Mouse (Mus musculus): ENCODE measurements around the gene Chadl. TPM values are rescaled to one million over a fixed set of nuclear protein-coding genes. Genes with fewer than 3 reads are reported as not detected.
"Not testable (repeated sequence)": the region's sequence is repeated elsewhere in the genome, so short reads cannot be mapped to it uniquely, and the experiment has no call there.

Gene Chadl
- total RNA-seq (2021) (1 to 10 TPM; 2.3 to 4.4 TPM), polyA plus RNA-seq (2012; rRNA removed) (32.2 and 38.7 TPM in 2 replicates)
- long read RNA-seq, partial matches to known transcripts, result 3 of 5 reads
- long read RNA-seq, other reads (novel, unspliced or antisense), result 0 of 5 reads

GRCm38 (mm10) chr15:81697175-81697574 lies at the start of gene Chadl:
Chadl (minus strand) TSS chr15:81697287.
- no peak for DNase-seq

GRCm38 (mm10) chr15:81745601-81746114 lies 48.6 kb upstream of the Chadl start:
- peak; percentile 66 for DNase-seq

GRCm38 (mm10) chr15:81744992-81745600 lies 48.0 kb upstream of the Chadl start, which contains the start of the genes Zc3h7b and Rangap1:
Zc3h7b (plus strand) TSS chr15:81745057.
Rangap1 (minus strand) TSS chr15:81745530.
- peak; percentile 91 for DNase-seq

GRCm38 (mm10) chr15:81742368-81742767 lies 45.3 kb upstream of the Chadl start:
- not testable (repeated sequence) for DNase-seq

- DNase-seq, result peak; percentile 34
Measured at GRCm38 (mm10) chr15:81739924-81740323, 42.8 kb upstream of the Chadl start.

- no peak for DNase-seq
Measured at GRCm38 (mm10) chr15:81739296-81739695, 42.2 kb upstream of the Chadl start.

- no peak for DNase-seq
Measured at GRCm38 (mm10) chr15:81735075-81735474, 38.0 kb upstream of the Chadl start.

- peak; percentile 99 for DNase-seq
Measured at GRCm38 (mm10) chr15:81729792-81730635, 32.9 kb upstream of the Chadl start.

GRCm38 (mm10) chr15:81729241-81729791 lies 32.2 kb upstream of the Chadl start:
- DNase-seq, result peak; percentile 60

- DNase-seq, result no peak
Measured at GRCm38 (mm10) chr15:81725965-81726364, 28.9 kb upstream of the Chadl start.

- no peak for DNase-seq
Measured at GRCm38 (mm10) chr15:81723653-81724052, 26.6 kb upstream of the Chadl start.

GRCm38 (mm10) chr15:81722361-81722760 lies 25.3 kb upstream of the Chadl start:
- no peak for DNase-seq

GRCm38 (mm10) chr15:81719139-81719531 lies 22.0 kb upstream of the Chadl start:
- DNase-seq, result no peak

GRCm38 (mm10) chr15:81718336-81719138 lies 21.4 kb upstream of the Chadl start:
- no peak for DNase-seq

- DNase-seq, result no peak
Measured at GRCm38 (mm10) chr15:81713742-81714141, 16.7 kb upstream of the Chadl start.

- DNase-seq, result no peak
Measured at GRCm38 (mm10) chr15:81710801-81711200, 13.7 kb upstream of the Chadl start.

- no peak for DNase-seq
Measured at GRCm38 (mm10) chr15:81709686-81710085, 12.6 kb upstream of the Chadl start.

GRCm38 (mm10) chr15:81708991-81709390 lies 11.9 kb upstream of the Chadl start:
- no peak for DNase-seq

GRCm38 (mm10) chr15:81703094-81703489 lies 6.0 kb upstream of the Chadl start:
- no peak for DNase-seq

- peak; percentile 27 for DNase-seq
Measured at GRCm38 (mm10) chr15:81702306-81703093, 5.4 kb upstream of the Chadl start.

- DNase-seq, result not testable (repeated sequence)
Measured at GRCm38 (mm10) chr15:81701350-81701749, 4.3 kb upstream of the Chadl start.

Measured in adrenal gland, adult 2 months (tissue).